Mouse (Mus musculus) hindbrain, embryonic 11.5 days (tissue): Measurements from ENCODE around the gene Gng7. TPM values are rescaled to one million over a fixed set of nuclear protein-coding genes. Genes with fewer than 3 reads are reported as not detected.

ENCODE experiments used
- ATAC-seq: fragments of 200-750 bp; cut with Nextera tagmentation; 2 replicates; pipeline ENCODE4 v1.8.0; 2017; ENCODE audit warnings: mild to moderate bottlenecking, moderate TSS enrichment, moderate library complexity; ENCODE audit not compliant: low FRiP score
- DNase-seq: peaks from one replicate; pipeline ENCODE4 v3.0.0-alpha.2; 2015; ENCODE audit warnings: low spot score
- H3K27ac ChIP-seq: fragments of 300-500 bp; sonication (generic); 2 replicates; pipeline ENCODE4 v1.5.1; 2014; ENCODE audit warnings: mild to moderate bottlenecking, low read depth, low read length
- H3K27me3 ChIP-seq: fragments of 300-500 bp; sonication (generic); 2 replicates; pipeline ENCODE4 v1.6.1; 2014; ENCODE audit warnings: mild to moderate bottlenecking, low read length, moderate library complexity, mixed read lengths; ENCODE audit not compliant: control insufficient read depth, insufficient read depth
- H3K36me3 ChIP-seq: fragments of 300-500 bp; sonication (generic); 2 replicates; pipeline ENCODE4 v1.6.1; 2014; ENCODE audit warnings: mild to moderate bottlenecking, low read length, moderate library complexity, mixed read lengths; ENCODE audit not compliant: control insufficient read depth, insufficient read depth
- H3K4me1 ChIP-seq: fragments of 300-500 bp; sonication (generic); replicated peaks from 2 replicates; pipeline ENCODE4 v1.6.1; 2014; ENCODE audit warnings: low read length, mixed read lengths; ENCODE audit not compliant: control insufficient read depth, insufficient read depth
- H3K4me2 ChIP-seq: fragments of 300-500 bp; sonication (generic); replicated peaks from 2 replicates; pipeline ENCODE4 v1.6.1; 2014; ENCODE audit warnings: mild to moderate bottlenecking, low read depth, low read length
- H3K4me3 ChIP-seq: fragments of 300-500 bp; sonication (generic); 2 replicates; pipeline ENCODE4 v1.5.1; 2014; ENCODE audit warnings: low read depth, low read length
- H3K9ac ChIP-seq: fragments of 300-500 bp; sonication (generic); 2 replicates; pipeline ENCODE4 v1.6.1; 2014; ENCODE audit warnings: low read depth, low read length
- H3K9me3 ChIP-seq: fragments of 300-500 bp; sonication (generic); 2 replicates; pipeline ENCODE4 v1.6.1; 2016; ENCODE audit warnings: low read length; ENCODE audit not compliant: control insufficient read depth
- WGBS: fragments of 180-500 bp; shearing (Covaris S2); extraction: QIAGEN DNeasy Blood & Tissue Kit; methylation state at CpG from one replicate; pipeline ENCODE4 v1.1.7; 2014; 5-methylcytosine and 5-hydroxymethylcytosine counted together
- polyA plus RNA-seq: library from polyadenylated mRNA; unstranded; fragments of >200 nt; fragmentation: Nextera tagmentation; extraction: Ambion mirVana; gene quantifications from 2 replicates; pipeline ENCODE4 v1.2.1, GENCODE M21; 2014

Gene Gng7
- polyA plus RNA-seq, 1 experiment from 2014 or later = 7.2 TPM

DNA sequence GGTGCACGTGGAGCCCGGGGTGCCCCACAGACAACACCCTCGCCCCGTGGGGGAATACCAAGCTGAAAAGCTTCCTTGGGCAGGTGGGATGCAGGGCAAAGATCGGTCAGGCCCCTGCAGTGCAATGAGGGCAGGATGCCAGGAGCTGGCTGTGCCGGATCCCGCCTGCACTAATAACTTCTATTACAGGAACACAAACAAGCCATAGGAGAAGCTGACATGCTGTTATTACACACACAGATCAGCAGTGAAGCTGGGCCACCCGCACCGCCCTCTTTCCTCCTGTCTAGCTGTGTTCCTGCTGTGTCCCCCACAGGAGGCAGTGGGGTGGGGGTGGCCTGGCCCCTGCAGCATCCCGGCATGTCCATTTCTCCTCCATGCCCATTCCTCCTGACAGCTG lies 14.3 kb upstream of the Gng7 start:
- Histone ChIP-seq H3K36me3 (peaks cover 5% of the 10 kb centered on the region; the same call in 1 of the 2 replicates), H3K9me3 (no peaks in the 10 kb centered on the region), H3K4me2 (no peak overlapping the region), H3K27me3 (peaks cover 8% of the 10 kb centered on the region), H3K27ac (no peak overlapping the region), H3K4me3 (no peak overlapping the region), H3K4me1 (no peaks in the 10 kb centered on the region), H3K9ac (0 out of 2 replicates have a peak overlapping the region, but pooled peaks have one; percentile 15)
- ATAC-seq (no peak), DNase-seq (no peak)
- 79% methylated on average over 10 of the region's 10 CpGs for WGBS

DNA sequence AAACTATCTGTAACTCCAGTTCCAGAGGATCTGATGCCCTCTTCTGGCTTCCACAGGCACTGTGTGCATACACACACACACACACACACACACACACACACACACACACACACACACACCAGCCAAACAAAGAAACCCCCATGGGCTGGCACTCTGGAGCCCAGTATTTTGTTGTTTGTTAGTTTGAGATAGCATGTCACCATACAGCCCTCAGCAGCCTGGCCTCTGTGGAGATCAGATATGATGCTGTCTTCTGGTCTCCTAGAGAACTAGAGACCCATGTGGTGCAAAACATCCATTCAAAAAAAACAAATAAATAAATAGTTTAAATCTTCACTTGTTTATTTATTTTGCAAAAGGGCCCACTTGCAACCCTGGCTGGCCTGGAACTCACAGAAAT lies 13.5 kb upstream of the Gng7 start:
- DNase-seq (no peak), ATAC-seq (no peak)
- Histone ChIP-seq H3K9ac (no peak overlapping the region), H3K4me3 (no peak overlapping the region), H3K4me2 (no peak overlapping the region), H3K27ac (no peak overlapping the region), H3K9me3 (no peaks in the 10 kb centered on the region), H3K27me3 (peaks cover 8% of the 10 kb centered on the region), H3K36me3 (peaks cover 5% of the 10 kb centered on the region; the same call in 1 of the 2 replicates), H3K4me1 (no peaks in the 10 kb centered on the region)

DNA sequence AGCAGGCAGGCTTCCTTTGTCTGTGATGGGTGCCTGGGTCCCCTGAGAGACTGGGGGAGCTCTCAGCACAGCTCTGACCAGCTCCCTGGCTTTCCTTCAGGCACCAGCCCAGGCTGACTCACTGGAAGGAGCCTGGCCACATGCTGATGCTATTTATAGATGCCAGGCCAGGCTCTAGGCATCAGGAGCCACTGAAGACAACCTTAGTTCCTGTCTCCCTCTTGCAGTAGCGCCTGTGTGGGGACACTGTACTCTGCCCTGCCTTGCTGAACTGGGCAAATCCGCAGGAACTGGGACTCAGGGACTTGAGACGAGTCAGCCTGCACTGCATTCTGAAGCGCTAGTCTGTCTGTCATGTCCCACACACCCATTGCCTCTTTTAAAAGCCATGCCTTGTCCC lies 12.6 kb upstream of the Gng7 start:
- Histone ChIP-seq H3K4me3 (no peak overlapping the region), H3K36me3 (peaks cover 5% of the 10 kb centered on the region; the same call in 1 of the 2 replicates), H3K27ac (no peak overlapping the region), H3K4me1 (no peaks in the 10 kb centered on the region), H3K4me2 (no peak overlapping the region), H3K9me3 (no peaks in the 10 kb centered on the region), H3K9ac (no peak overlapping the region), H3K27me3 (peaks cover 10% of the 10 kb centered on the region)
- 73% methylated on average over 4 of the region's 4 CpGs for WGBS
- ATAC-seq (no peak), DNase-seq (no peak)

DNA sequence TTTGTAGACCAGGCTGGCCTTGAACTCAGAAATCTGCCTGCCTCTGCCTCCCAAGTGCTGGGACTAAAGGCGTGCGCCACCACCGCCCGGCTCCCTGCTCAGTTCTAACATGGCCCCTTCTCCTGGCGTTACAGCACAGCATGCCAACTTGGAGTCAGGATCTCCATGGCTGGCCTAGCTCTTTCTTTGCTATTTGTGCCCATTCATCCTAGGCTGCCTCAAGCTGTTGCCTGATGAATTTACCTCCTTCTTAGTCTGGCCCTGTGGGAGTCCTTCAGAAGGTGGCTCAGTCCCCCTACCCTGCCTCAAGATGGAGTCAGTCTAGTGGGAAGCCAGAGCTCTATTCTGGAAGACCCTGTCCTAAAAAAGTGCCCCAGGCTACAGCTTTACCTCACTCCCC lies 12.1 kb upstream of the Gng7 start:
- Histone ChIP-seq H3K9me3 (no peaks in the 10 kb centered on the region), H3K27me3 (peaks cover 13% of the 10 kb centered on the region), H3K36me3 (peaks cover 5% of the 10 kb centered on the region; the same call in 1 of the 2 replicates), H3K4me1 (no peaks in the 10 kb centered on the region), H3K4me3 (no peak overlapping the region), H3K4me2 (no peak overlapping the region), H3K9ac (no peak overlapping the region), H3K27ac (no peak overlapping the region)
- DNase-seq (no peak), ATAC-seq (no peak)
- WGBS = 92% methylated on average over 5 of the region's 5 CpGs

DNA sequence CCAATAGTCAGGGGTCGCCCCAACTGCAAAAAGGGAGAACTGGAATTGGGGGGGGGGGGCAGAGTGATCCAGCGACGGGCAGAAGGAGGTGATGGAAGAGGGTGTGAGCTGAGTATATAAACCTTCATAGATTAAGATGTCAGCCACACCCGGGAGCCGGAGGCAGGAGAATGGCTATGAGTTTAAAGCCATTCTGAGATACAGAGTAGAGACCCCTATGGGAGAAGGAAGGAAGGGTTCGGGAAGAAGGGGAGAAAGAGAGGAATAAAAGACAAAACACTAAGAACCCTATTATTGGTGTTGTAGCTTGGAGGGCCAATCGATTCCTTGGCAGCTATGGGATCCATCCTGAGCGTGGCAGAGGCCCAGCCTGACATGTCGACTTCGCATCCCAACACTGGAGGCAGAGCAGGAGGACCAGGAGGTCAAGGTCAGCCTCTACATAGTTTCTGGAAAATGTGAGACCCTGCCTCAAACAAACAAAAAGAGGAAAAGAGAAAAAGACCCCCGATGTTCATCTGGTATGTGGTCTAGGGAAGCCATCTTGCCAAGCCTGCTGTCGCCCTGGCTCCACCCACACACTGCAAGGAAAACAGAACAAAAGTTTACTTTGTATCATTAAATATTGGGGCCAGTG lies 11.0 kb upstream of the Gng7 start, which contains the start of gene Diras1:
Gene Diras1, minus strand, starts transcription at position 24 of the 637 bp plus-strand sequence.
- Histone ChIP-seq H3K4me3 (peak within 1 kb of the TSS; percentile 42), H3K36me3 (peaks cover 3% of the 10 kb centered on the region; the same call in 1 of the 2 replicates), H3K9ac (peak within 1 kb of the TSS; percentile 66), H3K27ac (no peak within 1 kb of the TSS), H3K4me1 (no peaks in the 10 kb centered on the region), H3K27me3 (peaks cover 13% of the 10 kb centered on the region), H3K9me3 (no peaks in the 10 kb centered on the region), H3K4me2 (peak within 1 kb of the TSS; percentile 71)
- WGBS = 50% methylated on average over 12 of the region's 12 CpGs
- DNase-seq (no peak), ATAC-seq (peak; percentile 33)

DNA sequence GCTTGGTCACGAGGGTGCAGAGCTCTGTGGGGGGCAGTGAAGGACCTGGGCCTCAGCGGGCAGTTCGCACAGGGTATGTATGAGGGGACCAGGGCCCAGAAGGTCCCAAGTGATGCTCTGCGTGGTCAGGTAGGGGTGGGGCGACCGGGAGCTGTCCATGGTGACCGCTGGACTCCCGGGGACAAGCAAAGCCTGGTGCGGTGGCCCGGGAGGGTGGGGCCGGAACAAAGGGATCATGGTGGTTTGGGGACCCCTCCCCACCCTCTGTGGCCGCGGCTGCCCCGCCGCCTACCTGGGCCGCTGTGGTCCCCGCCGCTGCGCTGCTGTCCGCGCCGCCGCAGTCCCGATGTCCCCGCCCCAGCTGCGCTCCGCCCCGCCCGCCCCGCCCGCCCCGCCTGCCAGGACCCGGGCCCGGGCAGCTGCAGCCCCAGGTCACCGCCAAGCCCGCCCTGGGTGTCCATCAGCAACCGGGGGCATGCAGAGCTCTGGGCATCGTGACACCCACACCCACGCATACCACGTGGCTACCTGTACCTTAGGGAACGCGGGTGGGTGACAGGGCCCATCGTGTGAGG lies 10.4 kb upstream of the Gng7 start:
- Histone ChIP-seq H3K27me3 (peaks cover 13% of the 10 kb centered on the region), H3K9me3 (no peaks in the 10 kb centered on the region), H3K36me3 (no peaks in the 10 kb centered on the region), H3K4me1 (no peaks in the 10 kb centered on the region), H3K4me3 (peak overlapping the region; percentile 42), H3K9ac (peak overlapping the region; percentile 66), H3K4me2 (peak overlapping the region; percentile 71), H3K27ac (no peak overlapping the region)
- ATAC-seq (peak; percentile 55), DNase-seq (no peak)
- WGBS = 2% methylated on average over 24 of the region's 43 CpGs

DNA sequence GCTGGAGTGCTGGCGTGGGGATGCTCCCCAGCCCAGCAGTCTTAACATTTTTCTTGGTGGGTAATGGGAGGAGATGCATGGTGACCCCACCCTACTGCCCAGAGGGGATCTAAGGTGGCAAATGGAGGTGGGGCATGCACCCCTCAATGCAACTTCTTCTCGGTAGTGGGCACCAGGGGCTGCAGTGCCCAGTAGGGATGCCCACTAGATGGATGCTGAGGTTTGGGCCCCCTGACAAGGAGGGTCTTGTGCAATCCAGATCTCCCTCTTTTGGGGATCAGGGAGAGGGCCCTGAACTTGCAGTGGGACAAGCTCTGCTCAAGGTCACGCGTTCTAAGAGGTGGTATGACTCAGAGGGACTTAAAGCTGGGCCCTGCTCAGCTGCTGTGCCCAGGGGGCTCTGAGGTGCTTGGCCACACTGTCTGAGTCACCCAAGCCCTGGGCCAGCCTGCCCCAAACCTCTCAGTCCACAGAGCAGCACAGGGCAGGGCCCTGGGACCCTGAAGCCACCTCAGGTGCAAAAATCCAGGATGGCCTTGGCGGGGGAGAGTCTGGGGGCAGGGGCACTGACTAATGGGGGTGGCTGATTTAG lies 9.7 kb upstream of the Gng7 start:
- Histone ChIP-seq H3K36me3 (no peaks in the 10 kb centered on the region), H3K4me2 (peak overlapping the region; percentile 71), H3K27me3 (peaks cover 13% of the 10 kb centered on the region), H3K4me1 (no peaks in the 10 kb centered on the region), H3K9ac (peak overlapping the region; percentile 66), H3K27ac (no peak overlapping the region), H3K9me3 (no peaks in the 10 kb centered on the region), H3K4me3 (peak overlapping the region; percentile 42; the same call in 1 of the 2 replicates)
- no peak for DNase-seq
- 65% methylated on average over 4 of the region's 5 CpGs for WGBS
- no peak for ATAC-seq

DNA sequence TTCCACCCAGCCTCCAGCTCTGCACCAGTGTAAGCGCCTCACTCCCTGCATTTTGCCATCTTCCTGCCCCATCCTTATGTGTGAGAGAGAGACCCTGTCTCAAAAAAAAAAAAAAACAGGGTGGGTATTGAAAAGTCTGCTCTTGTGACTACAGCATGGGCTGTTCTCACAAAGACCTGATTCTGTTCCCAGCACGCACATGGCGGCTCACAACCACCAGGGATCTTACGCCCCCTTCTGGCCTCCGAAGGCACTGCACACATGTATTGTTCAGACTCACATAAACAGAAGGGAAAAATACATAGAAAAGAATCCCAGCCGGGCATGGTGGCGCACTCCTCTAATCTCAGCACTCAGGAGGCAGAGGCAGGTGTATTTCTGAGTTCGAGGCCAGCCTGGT lies 8.0 kb upstream of the Gng7 start:
- Histone ChIP-seq H3K4me1 (no peaks in the 10 kb centered on the region), H3K4me3 (no peak overlapping the region), H3K27me3 (peaks cover 13% of the 10 kb centered on the region), H3K36me3 (no peaks in the 10 kb centered on the region), H3K9ac (no peak overlapping the region), H3K9me3 (no peaks in the 10 kb centered on the region), H3K27ac (no peak overlapping the region), H3K4me2 (no peak overlapping the region)
- WGBS = 65% methylated on average over 8 of the region's 8 CpGs
- ATAC-seq = no peak
- no peak for DNase-seq
